Mouse (Mus musculus) intestine, embryonic 16.5 days (tissue): ENCODE results near the gene Rfx7. TPM values are rescaled to one million over a fixed set of nuclear protein-coding genes. Genes with fewer than 3 reads are reported as not detected.
"Not testable (repeated sequence)": the region's sequence is repeated elsewhere in the genome, so short reads cannot be mapped to it uniquely, and the experiment has no call there.

ENCODE experiments used
- ATAC-seq: fragments of 200-750 bp; cut with Nextera tagmentation; 2 replicates; pipeline ENCODE4 v1.8.0; 2017; ENCODE audit warnings: moderate TSS enrichment, moderate library complexity
- H3K27ac ChIP-seq: fragments of 300-500 bp; sonication (generic); 2 replicates; pipeline ENCODE4 v1.5.1; 2014; ENCODE audit warnings: mild to moderate bottlenecking, low read length
- H3K27me3 ChIP-seq: fragments of 300-500 bp; sonication (generic); replicated peaks from 2 replicates; pipeline ENCODE4 v1.6.1; 2014; ENCODE audit warnings: low read length, control low read depth, mixed read lengths; ENCODE audit not compliant: control insufficient read depth, insufficient read depth
- H3K36me3 ChIP-seq: fragments of 300-500 bp; sonication (generic); 2 replicates; pipeline ENCODE4 v1.6.1; 2014; ENCODE audit warnings: low read length, control low read depth; ENCODE audit not compliant: control insufficient read depth, insufficient read depth
- H3K4me1 ChIP-seq: fragments of 300-500 bp; sonication (generic); 2 replicates; pipeline ENCODE4 v1.6.1; 2014; ENCODE audit warnings: low read length, control low read depth, mixed read lengths; ENCODE audit not compliant: control insufficient read depth, insufficient read depth
- H3K4me2 ChIP-seq: fragments of 300-500 bp; sonication (generic); 2 replicates; pipeline ENCODE4 v1.6.1; 2014; ENCODE audit warnings: low read depth, low read length, control low read depth
- H3K4me3 ChIP-seq: fragments of 300-500 bp; sonication (generic); 2 replicates; pipeline ENCODE4 v1.5.1; 2014; ENCODE audit warnings: mild to moderate bottlenecking, low read length
- H3K9ac ChIP-seq: fragments of 300-500 bp; sonication (generic); 2 replicates; pipeline ENCODE4 v1.6.1; 2014; ENCODE audit warnings: low read depth, low read length
- H3K9me3 ChIP-seq: fragments of 300-500 bp; sonication (generic); 2 replicates; pipeline ENCODE4 v1.6.1; 2016; ENCODE audit warnings: low read length, control low read depth; ENCODE audit not compliant: control insufficient read depth
- WGBS: fragments of 180-500 bp; shearing (Covaris S2); extraction: QIAGEN DNeasy Blood & Tissue Kit; methylation state at CpG from one replicate; pipeline ENCODE4 v1.1.7; 2014; 5-methylcytosine and 5-hydroxymethylcytosine counted together
- microRNA-seq: library from miRNA; unstranded; fragments of <30 nt; microRNA quantifications from one replicate; pipeline ENCODE4, GENCODE M21; 2016
- polyA plus RNA-seq: library from polyadenylated mRNA; unstranded; fragments of >200 nt; fragmentation: Nextera tagmentation; extraction: Ambion mirVana; gene quantifications from 2 replicates; pipeline ENCODE4 v1.2.1, GENCODE M21; 2015

The Rfx7 gene
- polyA plus RNA-seq, 1 experiment from 2014 or later, result 6.3 TPM

- Histone ChIP-seq H3K36me3 (0 out of 2 replicates have a peak, but pooled peaks cover 7% of the 10 kb centered on the region), H3K9me3 (no peaks in the 10 kb centered on the region), H3K4me2 (peak overlapping the region; percentile 91), H3K4me3 (peak overlapping the region; percentile 81), H3K27ac (peak overlapping the region; percentile 100), H3K27me3 (no peaks in the 10 kb centered on the region), H3K9ac (peak overlapping the region; percentile 99), H3K4me1 (peaks cover 28% of the 10 kb centered on the region)
- ATAC-seq, result no peak
- 28% methylated on average over 12 of the region's 12 CpGs for WGBS
Observed at GRCm38 (mm10) chr9:72664409-72665351, 132.6 kb downstream of the Rfx7 start.

GRCm38 (mm10) chr9:72665517-72665916, 133.5 kb downstream of the Rfx7 start:
- H3K4me3 ChIP-seq, result peak overlapping the region; percentile 10; the same call in 1 of the 2 replicates
- no peak overlapping the region for H3K9ac ChIP-seq
- H3K27me3 ChIP-seq, result no peaks in the 10 kb centered on the region
- no peak for ATAC-seq
- 0 out of 2 replicates have a peak, but pooled peaks cover 7% of the 10 kb centered on the region for H3K36me3 ChIP-seq
- peak overlapping the region; percentile 91 for H3K4me2 ChIP-seq
- H3K27ac ChIP-seq, result no peak overlapping the region; the same call in 1 of the 2 replicates
- no peaks in the 10 kb centered on the region for H3K9me3 ChIP-seq
- WGBS, result 42% methylated on average over 7 of the region's 7 CpGs
- H3K4me1 ChIP-seq, result peaks cover 28% of the 10 kb centered on the region

GRCm38 (mm10) chr9:72666352-72667021, 134.4 kb downstream of the Rfx7 start:
- not testable (repeated sequence) for H3K27me3 ChIP-seq, H3K27ac ChIP-seq, ATAC-seq, H3K9ac ChIP-seq, H3K9me3 ChIP-seq, H3K4me3 ChIP-seq, H3K4me2 ChIP-seq, H3K36me3 ChIP-seq
- H3K4me1 ChIP-seq, result peaks cover 26% of the 10 kb centered on the region
- 80% methylated on average over 6 of the region's 8 CpGs for WGBS

- 63% methylated on average over 3 of the region's 3 CpGs for WGBS
- Histone ChIP-seq H3K36me3 (peaks cover 10% of the 10 kb centered on the region; the same call in 1 of the 2 replicates), H3K27ac (no peak overlapping the region), H3K4me1 (peaks cover 26% of the 10 kb centered on the region), H3K9ac (no peak overlapping the region), H3K9me3 (no peaks in the 10 kb centered on the region), H3K27me3 (no peaks in the 10 kb centered on the region), H3K4me3 (no peak overlapping the region), H3K4me2 (no peak overlapping the region)
- no peak for ATAC-seq
Observed at GRCm38 (mm10) chr9:72667126-72667525, 135.1 kb downstream of the Rfx7 start.

- H3K9ac ChIP-seq, result no peak overlapping the region
- H3K4me2 ChIP-seq, result no peak overlapping the region
- H3K27me3 ChIP-seq, result no peaks in the 10 kb centered on the region
- peaks cover 9% of the 10 kb centered on the region; the same call in 1 of the 2 replicates for H3K36me3 ChIP-seq
- peaks cover 21% of the 10 kb centered on the region for H3K4me1 ChIP-seq
- H3K9me3 ChIP-seq, result no peaks in the 10 kb centered on the region
- 79% methylated on average over 7 of the region's 7 CpGs for WGBS
- no peak overlapping the region for H3K27ac ChIP-seq
- no peak overlapping the region for H3K4me3 ChIP-seq
- no peak for ATAC-seq
Observed at GRCm38 (mm10) chr9:72669383-72669782, 137.3 kb downstream of the Rfx7 start.

GRCm38 (mm10) chr9:72672361-72672760, 140.3 kb downstream of the Rfx7 start:
- no peaks in the 10 kb centered on the region for H3K27me3 ChIP-seq
- no peak overlapping the region for H3K27ac ChIP-seq
- no peak overlapping the region for H3K4me2 ChIP-seq
- H3K9ac ChIP-seq, result no peak overlapping the region
- WGBS, result 22% methylated on average over 2 of the region's 2 CpGs
- H3K9me3 ChIP-seq, result no peaks in the 10 kb centered on the region
- no peaks in the 10 kb centered on the region for H3K4me1 ChIP-seq
- no peak overlapping the region for H3K4me3 ChIP-seq
- ATAC-seq, result no peak
- peaks cover 16% of the 10 kb centered on the region; the same call in 1 of the 2 replicates for H3K36me3 ChIP-seq

Small RNA genes lying within 50 kb of the gene (microRNA-seq; reads per million reads assigned to microRNA genes)
- not detected for gene Gm28010

Other genes with a start within 250 kb of the Rfx7 start
- 10.7 and 13.7 TPM in 2 replicates for gene Mns1, start 94.2 kb upstream of the Rfx7 start, polyA plus RNA-seq
- gene Tex9, start 40.0 kb upstream of the Rfx7 start, polyA plus RNA-seq, result 13.3 and 14.1 TPM in 2 replicates
- 397 and 409 TPM in 2 replicates for gene Nedd4, start 130.1 kb downstream of the Rfx7 start, polyA plus RNA-seq